Mouse (Mus musculus): ENCODE measurements at regions not wholly inside any gene's neighbourhood (a gene's known extent, or its start where the extent isn't known, plus 50 kb on each side); places are given as distances from the start of the nearest gene placed in this dataset.

- H3K36me3 ChIP-seq (replicated peaks), result no peaks in the 10 kb centered on the region
- no peak overlapping the region for H3K4me2 ChIP-seq
- peaks cover 4% of the 10 kb centered on the region; the same call in 1 of the 2 replicates for H3K4me1 ChIP-seq
- H3K27me3 ChIP-seq (replicated peaks), result no peaks in the 10 kb centered on the region
- peak; percentile 54; the same call in 1 of the 2 replicates for ATAC-seq (replicated peaks)
- WGBS, result 48% methylated on average over 11 of the region's 11 CpGs
- no peak overlapping the region for H3K4me3 ChIP-seq
- H3K9ac ChIP-seq, result no peak overlapping the region
- H3K9me3 ChIP-seq, result no peaks in the 10 kb centered on the region
- H3K27ac ChIP-seq, result no peak overlapping the region
Measured at GRCm38 (mm10) chr13:59992780-59993501, 170.0 kb upstream of the Tut7 start.

- Histone ChIP-seq H3K27me3 (replicated peaks) (no peaks in the 10 kb centered on the region), H3K4me1 (peaks cover 4% of the 10 kb centered on the region; the same call in 1 of the 2 replicates), H3K27ac (no peak overlapping the region), H3K36me3 (replicated peaks) (no peaks in the 10 kb centered on the region), H3K4me3 (no peak overlapping the region), H3K9me3 (no peaks in the 10 kb centered on the region), H3K4me2 (no peak overlapping the region), H3K9ac (no peak overlapping the region)
- no peak for ATAC-seq (replicated peaks)
Measured at GRCm38 (mm10) chr13:59992346-59992745, 169.4 kb upstream of the Tut7 start.

DNA sequence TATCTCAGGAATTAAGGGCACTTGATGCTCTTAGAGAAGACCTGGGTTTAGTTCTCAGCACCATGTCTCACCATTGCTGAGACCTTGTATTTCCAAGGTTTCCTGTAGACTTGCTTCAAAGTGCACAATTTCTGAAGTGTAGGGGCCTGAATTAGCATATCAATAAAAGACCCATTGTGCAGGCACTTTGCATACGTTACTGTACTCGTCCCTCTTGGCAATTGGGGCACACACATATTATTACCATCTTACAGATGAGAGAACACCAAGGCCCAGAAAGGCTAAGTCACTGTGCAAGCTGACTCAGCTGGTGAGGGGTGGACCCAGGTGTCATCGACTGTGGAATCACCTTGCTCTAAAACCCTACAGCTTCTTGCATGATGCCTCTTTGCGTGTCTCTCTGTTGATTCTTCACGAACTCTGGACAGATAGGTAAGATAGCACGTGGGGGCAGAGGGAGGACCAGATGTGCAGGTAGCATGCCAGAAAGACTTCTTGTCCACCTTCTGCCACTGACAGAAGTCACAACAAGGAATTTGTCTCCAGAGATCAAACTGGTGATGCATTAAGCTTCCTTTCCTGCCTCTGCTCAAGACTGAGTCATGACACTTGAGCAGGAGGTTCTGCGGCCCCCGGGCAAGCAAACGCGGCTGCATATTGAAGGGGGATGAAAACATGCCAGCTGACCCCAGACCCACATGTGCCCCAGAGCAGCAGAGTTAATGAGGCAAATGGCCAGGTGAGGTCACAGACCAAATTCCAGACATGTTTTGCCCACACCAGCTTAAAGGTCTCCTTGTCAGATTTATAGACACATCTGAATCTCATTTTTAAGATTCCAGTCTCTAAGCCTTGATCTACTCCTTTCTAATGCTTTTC lies 167.7 kb upstream of the Tut7 start:
- 65% methylated on average over 10 of the region's 10 CpGs for WGBS
- ATAC-seq (replicated peaks), result no peak

DNA sequence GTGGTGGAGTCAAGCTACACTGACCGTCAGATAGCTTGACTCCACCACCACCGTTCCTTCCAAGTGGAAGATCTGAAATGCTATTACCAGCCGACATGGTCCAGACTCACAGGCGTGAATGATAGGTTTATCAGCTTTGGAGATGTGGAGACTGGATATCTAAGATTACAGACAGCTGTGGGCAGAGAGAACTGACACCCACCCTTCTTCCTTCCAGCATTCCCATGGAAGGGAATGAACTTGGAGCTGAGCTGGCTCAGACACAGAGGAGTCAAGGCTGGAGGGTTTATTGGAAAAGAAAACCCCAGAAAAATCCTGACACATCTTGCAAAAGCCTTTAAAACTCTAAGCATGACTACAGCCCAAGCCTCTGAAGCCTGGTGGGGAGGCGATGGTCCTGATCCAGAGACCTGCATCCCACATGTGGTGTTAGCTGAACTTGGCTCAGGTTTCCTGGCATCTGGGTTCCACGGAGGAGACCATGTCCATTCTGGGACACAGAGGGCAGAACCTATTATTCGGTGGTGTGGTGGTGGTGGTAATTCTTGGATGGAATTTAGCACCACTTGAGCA lies 165.5 kb upstream of the Tut7 start:
- Histone ChIP-seq H3K9ac (no peak overlapping the region), H3K9me3 (no peaks in the 10 kb centered on the region), H3K4me2 (no peak overlapping the region), H3K27ac (no peak overlapping the region), H3K27me3 (replicated peaks) (no peaks in the 10 kb centered on the region), H3K4me3 (no peak overlapping the region), H3K36me3 (replicated peaks) (no peaks in the 10 kb centered on the region), H3K4me1 (peaks cover 4% of the 10 kb centered on the region; the same call in 1 of the 2 replicates)
- 83% methylated on average over 7 of the region's 7 CpGs for WGBS
- ATAC-seq (replicated peaks), result no peak

More for the DNA sequence above, 167.7 kb upstream of the Tut7 start:
- Histone ChIP-seq H3K4me3 (no peak overlapping the region), H3K9ac (no peak overlapping the region), H3K27me3 (replicated peaks) (no peaks in the 10 kb centered on the region), H3K4me2 (no peak overlapping the region), H3K9me3 (no peaks in the 10 kb centered on the region), H3K27ac (no peak overlapping the region), H3K4me1 (peaks cover 4% of the 10 kb centered on the region; the same call in 1 of the 2 replicates), H3K36me3 (replicated peaks) (no peaks in the 10 kb centered on the region)

DNA sequence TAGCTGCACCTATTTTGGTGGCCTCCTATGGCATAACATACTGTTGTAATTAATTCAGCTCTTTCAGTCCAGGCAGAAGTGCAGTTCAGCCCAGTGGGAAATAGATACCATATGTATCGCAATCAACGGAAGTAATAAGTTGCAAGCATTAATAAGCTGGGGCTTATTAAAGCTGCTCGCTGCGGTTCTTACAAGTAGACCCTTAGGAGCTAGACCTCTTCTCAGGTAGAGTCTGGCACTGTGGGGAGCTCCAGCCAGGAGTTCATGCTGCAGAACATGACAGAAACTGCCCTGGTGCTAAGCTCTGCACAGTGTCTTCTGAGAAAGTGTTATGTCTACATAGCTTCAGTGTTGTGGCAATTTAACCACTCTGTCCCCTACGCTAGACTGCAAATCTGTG lies 153.5 kb upstream of the Tut7 start:
- H3K27me3 ChIP-seq (replicated peaks), result peaks cover 12% of the 10 kb centered on the region; the same call in 1 of the 2 replicates
- no peak overlapping the region for H3K4me3 ChIP-seq
- ATAC-seq (replicated peaks), result no peak
- no peak overlapping the region for H3K9ac ChIP-seq
- peaks cover 11% of the 10 kb centered on the region for H3K4me1 ChIP-seq
- no peaks in the 10 kb centered on the region for H3K9me3 ChIP-seq
- no peaks in the 10 kb centered on the region for H3K36me3 ChIP-seq (replicated peaks)
- H3K27ac ChIP-seq, result no peak overlapping the region
- H3K4me2 ChIP-seq, result no peak overlapping the region
- 76% methylated on average over 5 of the region's 5 CpGs for WGBS

DNA sequence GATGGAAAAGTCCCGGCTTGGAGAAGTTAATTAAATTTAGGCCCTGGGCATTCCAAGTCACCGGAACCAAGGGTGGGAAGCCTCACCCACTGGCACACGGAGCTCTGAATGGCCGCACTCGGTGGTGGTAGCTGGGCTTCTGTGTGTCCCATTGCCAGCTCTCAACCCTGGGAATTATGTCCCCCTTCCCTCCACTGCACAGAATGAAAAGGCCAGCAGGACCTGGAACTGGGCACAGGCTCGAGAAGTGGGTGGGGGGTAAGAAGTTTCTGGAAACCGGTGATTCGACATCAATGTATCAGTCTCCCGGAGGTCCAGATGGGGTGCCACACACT lies 149.1 kb upstream of the Tut7 start:
- H3K4me3 ChIP-seq, result no peak overlapping the region
- 0 out of 2 replicates have a peak overlapping the region, but pooled peaks have one; percentile 4 for H3K27ac ChIP-seq
- H3K4me1 ChIP-seq, result peaks cover 27% of the 10 kb centered on the region
- H3K9me3 ChIP-seq, result no peaks in the 10 kb centered on the region
- peak overlapping the region; percentile 38 for H3K4me2 ChIP-seq
- 19% methylated on average over 9 of the region's 9 CpGs for WGBS
- H3K9ac ChIP-seq, result no peak overlapping the region
- H3K36me3 ChIP-seq (replicated peaks), result no peaks in the 10 kb centered on the region
- peak; percentile 40 for ATAC-seq (replicated peaks)
- H3K27me3 ChIP-seq (replicated peaks), result peaks cover 12% of the 10 kb centered on the region; the same call in 1 of the 2 replicates

DNA sequence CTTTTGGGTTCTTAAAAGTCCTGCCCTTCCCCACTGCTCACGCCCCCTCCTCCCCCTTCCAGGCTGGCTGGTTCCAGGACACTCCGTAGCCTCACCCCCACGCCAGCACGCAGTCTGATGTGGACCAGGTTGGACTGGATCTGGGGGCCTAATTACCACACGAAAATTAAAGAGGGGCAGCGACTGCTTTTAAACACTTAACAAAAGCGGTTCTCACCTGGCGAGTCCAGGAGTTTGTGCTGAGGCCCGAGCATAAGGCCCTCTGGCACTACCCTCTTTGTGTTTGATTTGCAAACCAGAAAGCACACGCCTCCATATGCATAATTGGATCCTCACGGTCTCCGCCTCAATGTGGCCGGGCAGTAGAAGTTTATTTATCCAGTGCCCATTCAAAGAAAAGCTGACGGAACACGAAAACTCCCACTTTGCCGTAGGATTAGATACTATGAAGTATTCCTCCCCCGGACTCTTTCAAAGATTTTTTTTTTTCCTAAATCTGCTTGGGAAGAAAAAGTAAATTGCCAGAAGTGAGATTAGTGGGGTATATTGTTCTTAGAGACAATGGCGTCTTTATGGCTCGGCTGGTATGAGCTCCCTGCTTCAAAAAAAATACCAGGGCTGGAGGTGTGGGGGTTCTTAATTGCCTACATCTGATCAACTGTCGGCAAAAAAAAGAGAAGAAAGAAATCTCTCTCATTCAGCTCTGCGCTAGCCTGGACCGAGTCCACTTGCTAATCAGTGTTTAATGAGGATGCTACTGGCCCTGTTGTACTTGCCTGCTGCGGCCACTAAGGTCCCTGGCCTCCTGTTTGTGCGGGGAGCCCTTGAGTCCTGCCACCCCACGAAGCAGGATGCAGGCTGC lies 148.5 kb upstream of the Tut7 start:
- Histone ChIP-seq H3K4me2 (peak overlapping the region; percentile 38), H3K9ac (no peak overlapping the region), H3K9me3 (no peaks in the 10 kb centered on the region), H3K4me3 (no peak overlapping the region), H3K27me3 (replicated peaks) (peaks cover 12% of the 10 kb centered on the region; the same call in 1 of the 2 replicates), H3K4me1 (peaks cover 27% of the 10 kb centered on the region), H3K36me3 (replicated peaks) (no peaks in the 10 kb centered on the region), H3K27ac (0 out of 2 replicates have a peak overlapping the region, but pooled peaks have one; percentile 4)
- WGBS, result 2% methylated on average over 25 of the region's 25 CpGs
- ATAC-seq (replicated peaks), result peak; percentile 79

GRCm38 (mm10) chr13:59970430-59970829 lies 147.5 kb upstream of the Tut7 start:
- no peak overlapping the region for H3K4me2 ChIP-seq
- ATAC-seq (replicated peaks), result no peak
- no peak overlapping the region for H3K9ac ChIP-seq
- H3K36me3 ChIP-seq (replicated peaks), result no peaks in the 10 kb centered on the region
- H3K4me3 ChIP-seq, result no peak overlapping the region
- peaks cover 27% of the 10 kb centered on the region for H3K4me1 ChIP-seq
- no peaks in the 10 kb centered on the region for H3K9me3 ChIP-seq
- peaks cover 12% of the 10 kb centered on the region; the same call in 1 of the 2 replicates for H3K27me3 ChIP-seq (replicated peaks)
- H3K27ac ChIP-seq, result no peak overlapping the region
- WGBS, result 30% methylated on average over 6 of the region's 6 CpGs

- Histone ChIP-seq H3K4me2 (no peak overlapping the region), H3K27me3 (replicated peaks) (peaks cover 8% of the 10 kb centered on the region; the same call in 1 of the 2 replicates), H3K36me3 (replicated peaks) (no peaks in the 10 kb centered on the region), H3K4me1 (peaks cover 27% of the 10 kb centered on the region), H3K9ac (no peak overlapping the region), H3K4me3 (no peak overlapping the region), H3K27ac (no peak overlapping the region), H3K9me3 (no peaks in the 10 kb centered on the region)
- 0 out of 2 replicates have a peak, but pooled peaks have one; percentile 25 for ATAC-seq (replicated peaks)
- WGBS, result 28% methylated on average over 3 of the region's 3 CpGs
Measured at GRCm38 (mm10) chr13:59969484-59969883, 146.5 kb upstream of the Tut7 start.

GRCm38 (mm10) chr13:59968584-59969240 lies 145.8 kb upstream of the Tut7 start:
- Histone ChIP-seq H3K27me3 (replicated peaks) (peaks cover 6% of the 10 kb centered on the region; the same call in 1 of the 2 replicates), H3K9ac (no peak overlapping the region), H3K4me3 (no peak overlapping the region), H3K9me3 (no peaks in the 10 kb centered on the region), H3K4me2 (no peak overlapping the region), H3K36me3 (replicated peaks) (no peaks in the 10 kb centered on the region), H3K4me1 (peaks cover 27% of the 10 kb centered on the region), H3K27ac (no peak overlapping the region)
- no peak for ATAC-seq (replicated peaks)
- WGBS, result 84% methylated on average over 19 of the region's 19 CpGs

GRCm38 (mm10) chr13:59966535-59967255 lies 143.7 kb upstream of the Tut7 start:
- Histone ChIP-seq H3K4me3 (no peak overlapping the region), H3K9ac (no peak overlapping the region), H3K36me3 (replicated peaks) (no peaks in the 10 kb centered on the region), H3K9me3 (no peaks in the 10 kb centered on the region), H3K27me3 (replicated peaks) (no peaks in the 10 kb centered on the region), H3K4me2 (no peak overlapping the region), H3K27ac (no peak overlapping the region), H3K4me1 (peaks cover 23% of the 10 kb centered on the region)
- ATAC-seq (replicated peaks), result no peak
- whole genome bisulfite sequencing, result 80% methylated on average over 17 of the region's 17 CpGs

Data from midbrain, embryonic 15.5 days (tissue).